Mouse (Mus musculus) testis, adult 2 months (tissue): ENCODE data around the gene Col17a1. TPM values are rescaled to one million over a fixed set of nuclear protein-coding genes. Genes with fewer than 3 reads are reported as not detected.

Experiments
- H3K27ac ChIP-seq: fragments of 200-500 bp; 2 replicates; pipeline ENCODE4 v1.5.1; 2012; ENCODE audit warnings: low read depth, low read length; ENCODE audit not compliant: control insufficient read depth, insufficient read depth
- H3K27me3 ChIP-seq: fragments of 200-500 bp; 2 replicates; pipeline ENCODE4 v1.6.1; 2012; ENCODE audit warnings: mild to moderate bottlenecking, low read length, moderate library complexity; ENCODE audit not compliant: control insufficient read depth, insufficient read depth
- H3K36me3 ChIP-seq: fragments of 200-500 bp; 2 replicates; pipeline ENCODE4 v1.6.1; 2012; ENCODE audit warnings: mild to moderate bottlenecking, low read length; ENCODE audit not compliant: control insufficient read depth, insufficient read depth
- H3K4me1 ChIP-seq: fragments of 200-500 bp; 2 replicates; pipeline ENCODE4 v1.6.1; 2012; ENCODE audit warnings: low read length; ENCODE audit not compliant: control insufficient read depth, insufficient read depth
- H3K4me3 ChIP-seq: fragments of 200-500 bp; 2 replicates; pipeline ENCODE4 v1.5.1; 2012; ENCODE audit warnings: low read depth, mild to moderate bottlenecking, low read length, moderate library complexity, mixed read lengths; ENCODE audit not compliant: control insufficient read depth
- CTCF ChIP-seq: fragments of 200-500 bp; IDR thresholded peaks from 2 replicates; pipeline ENCODE4 v1.5.1; 2012; ENCODE audit warnings: low read depth, mild to moderate bottlenecking, inconsistent platforms, low read length, moderate library complexity; ENCODE audit not compliant: control insufficient read depth, insufficient read depth, insufficient replicate concordance
- POLR2A ChIP-seq: fragments of 200-500 bp; IDR thresholded peaks from 2 replicates; pipeline ENCODE4 v1.6.1; 2012; ENCODE audit warnings: low read depth, mild to moderate bottlenecking, inconsistent platforms, low read length, moderate library complexity; ENCODE audit not compliant: control insufficient read depth
- polyA plus RNA-seq: library from polyadenylated mRNA; depleted of rRNA; stranded (reverse); fragments of >200 nt; gene quantifications from 2 replicates; pipeline ENCODE4 v1.2.3, GENCODE M21; 2012

Gene Col17a1
- polyA plus RNA-seq, 1 experiment: 2.9 TPM

DNA sequence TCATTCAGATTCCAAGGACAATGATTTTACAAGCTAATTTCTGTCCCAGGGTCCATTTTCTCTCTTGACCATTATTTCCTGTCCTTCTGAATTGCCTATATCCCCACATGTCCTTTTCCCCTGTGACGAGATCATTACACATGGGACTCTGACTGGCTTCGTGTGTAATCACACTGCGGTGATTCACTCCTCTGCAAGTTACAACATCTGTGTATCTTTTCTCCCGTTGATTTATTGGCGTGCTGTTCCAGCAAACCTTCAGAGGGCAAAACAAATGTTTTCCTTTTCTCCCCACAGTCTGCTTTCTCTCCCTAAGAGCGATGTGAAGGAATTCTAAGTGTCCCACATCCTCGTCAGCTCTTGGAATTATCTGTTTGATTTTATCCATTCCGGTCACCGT is 7.8 kb upstream of the Col17a1 start:
- Histone ChIP-seq H3K4me3 (no peak overlapping the region), H3K27ac (peak overlapping the region; percentile 46; the same call in 1 of the 2 replicates), H3K27me3 (no peaks in the 10 kb centered on the region), H3K36me3 (no peaks in the 10 kb centered on the region), H3K4me1 (peaks cover 3% of the 10 kb centered on the region)
- TF ChIP-seq CTCF (no peak), POLR2A (no peak)

- no peaks in the 10 kb centered on the region for H3K27me3 ChIP-seq
- TF ChIP-seq POLR2A (no peak), CTCF (no peak)
- peaks cover 3% of the 10 kb centered on the region for H3K4me1 ChIP-seq
- peak overlapping the region; percentile 40 for H3K27ac ChIP-seq
- no peak overlapping the region for H3K4me3 ChIP-seq
- no peaks in the 10 kb centered on the region for H3K36me3 ChIP-seq
These were observed 6.4 kb upstream of the Col17a1 start for GRCm38 (mm10) chr19:47698266-47698665.

DNA sequence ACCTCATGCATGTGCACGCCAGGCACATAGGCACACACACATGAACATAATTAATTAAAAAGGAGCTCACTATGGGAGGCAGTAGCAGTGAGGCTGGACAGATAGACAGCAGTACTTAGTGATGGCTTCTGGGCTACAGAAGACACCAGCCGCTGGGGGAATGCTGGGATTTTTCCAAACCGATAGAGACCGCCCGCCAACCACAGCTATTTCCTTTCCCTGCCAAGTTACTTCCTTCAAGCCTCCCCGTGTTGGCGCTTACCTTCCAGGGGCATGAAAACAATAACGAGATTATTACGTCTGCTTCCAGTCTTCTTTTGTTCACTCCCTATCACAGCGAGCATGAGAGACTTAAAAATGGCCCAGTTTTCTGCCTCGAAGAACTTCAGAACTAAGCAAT is 5.2 kb upstream of the Col17a1 start:
- Histone ChIP-seq H3K4me1 (peaks cover 3% of the 10 kb centered on the region), H3K27ac (no peak overlapping the region), H3K36me3 (no peaks in the 10 kb centered on the region), H3K4me3 (no peak overlapping the region), H3K27me3 (no peaks in the 10 kb centered on the region)
- TF ChIP-seq POLR2A: no peak
- TF ChIP-seq CTCF: no peak

- Histone ChIP-seq H3K4me3 (peak overlapping the region; percentile 43), H3K27ac (no peak overlapping the region), H3K36me3 (no peaks in the 10 kb centered on the region), H3K4me1 (peaks cover 3% of the 10 kb centered on the region), H3K27me3 (no peaks in the 10 kb centered on the region)
- TF ChIP-seq POLR2A (no peak), CTCF (no peak)
These were observed 4.5 kb upstream of the Col17a1 start for GRCm38 (mm10) chr19:47696411-47696810.

DNA sequence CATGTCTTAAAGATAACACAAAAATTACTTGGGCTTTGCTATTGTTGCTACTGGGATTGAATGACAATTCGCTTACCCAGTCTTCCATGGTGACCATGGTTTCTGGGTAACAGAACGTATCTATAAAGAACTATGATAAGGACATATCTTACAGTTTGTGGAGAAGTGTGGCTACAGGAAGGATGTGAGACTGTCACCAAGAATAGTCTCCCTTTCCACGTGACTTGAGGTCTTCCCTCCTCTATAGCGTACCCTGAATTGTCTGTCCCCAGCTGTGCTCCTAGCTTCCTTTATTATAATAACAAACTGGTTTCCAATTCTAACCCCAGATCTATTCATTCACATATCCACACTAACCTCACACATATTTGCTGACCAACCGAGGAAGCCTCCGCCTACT is 3.8 kb upstream of the Col17a1 start:
- no peak overlapping the region for H3K27ac ChIP-seq
- H3K36me3 ChIP-seq: no peaks in the 10 kb centered on the region
- TF ChIP-seq POLR2A (no peak), CTCF (no peak)
- peaks cover 3% of the 10 kb centered on the region for H3K4me1 ChIP-seq
- H3K27me3 ChIP-seq: no peaks in the 10 kb centered on the region
- H3K4me3 ChIP-seq: no peak overlapping the region

DNA sequence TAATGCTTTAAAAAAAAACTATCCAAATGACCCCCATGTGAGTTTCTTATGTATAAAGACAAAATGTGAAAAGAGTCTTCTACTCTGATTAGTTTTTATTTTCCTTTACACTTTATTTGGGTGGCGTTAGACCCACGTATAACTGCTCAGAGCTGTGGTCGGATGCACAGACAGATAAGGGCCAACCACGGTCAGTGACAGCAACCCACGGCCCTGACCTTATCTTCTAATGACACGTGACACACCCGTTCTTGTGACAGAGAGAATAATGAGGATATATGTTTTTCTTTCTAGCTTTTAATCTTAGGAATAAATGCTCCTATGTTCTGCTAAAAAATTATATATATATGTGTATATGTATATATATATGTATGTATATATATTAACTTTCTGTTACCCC is 2.3 kb downstream of the Col17a1 start:
- Histone ChIP-seq H3K27me3 (no peaks in the 10 kb centered on the region), H3K4me3 (no peak overlapping the region), H3K4me1 (no peaks in the 10 kb centered on the region), H3K27ac (no peak overlapping the region), H3K36me3 (no peaks in the 10 kb centered on the region)
- TF ChIP-seq CTCF (no peak), POLR2A (no peak)

- Histone ChIP-seq H3K27me3 (no peaks in the 10 kb centered on the region), H3K4me1 (no peaks in the 10 kb centered on the region), H3K36me3 (no peaks in the 10 kb centered on the region), H3K27ac (no peak overlapping the region), H3K4me3 (no peak overlapping the region)
- TF ChIP-seq POLR2A (no peak), CTCF (no peak)
These were observed 13.2 kb downstream of the Col17a1 start for GRCm38 (mm10) chr19:47678675-47679074.

GRCm38 (mm10) chr19:47674419-47674818 is 17.5 kb downstream of the Col17a1 start:
- Histone ChIP-seq H3K36me3 (no peaks in the 10 kb centered on the region), H3K4me1 (no peaks in the 10 kb centered on the region), H3K27ac (no peak overlapping the region), H3K4me3 (no peak overlapping the region), H3K27me3 (no peaks in the 10 kb centered on the region)
- TF ChIP-seq CTCF: peak; percentile 78; the same call in 1 of the 2 replicates
- no peak for TF ChIP-seq POLR2A
